Mouse (Mus musculus): ENCODE data around the gene Ttn. TPM values are rescaled to one million over a fixed set of nuclear protein-coding genes. Genes with fewer than 3 reads are reported as not detected.

Gene Ttn
- polyA plus RNA-seq, 1 experiment: under 0.01 TPM

GRCm38 (mm10) chr2:76895327-76895726, 87.0 kb downstream of the Ttn start:
- no peaks in the 10 kb centered on the region for H3K36me3 ChIP-seq (ENCODE audit: control insufficient read depth)
- peaks cover 39% of the 10 kb centered on the region for H3K9me3 ChIP-seq (ENCODE audit: control insufficient read depth, low read length)
- TF ChIP-seq TAL1 (IDR thresholded peaks at IDR 0.05; ENCODE audit: low read length) (no peak), GATA1 (IDR thresholded peaks at IDR 0.05; ENCODE audit: low read length) (no peak)
- no peaks in the 10 kb centered on the region for H3K4me1 ChIP-seq (ENCODE audit: control insufficient read depth)
- H3K4me3 ChIP-seq (replicated peaks): no peak overlapping the region
- H3K27me3 ChIP-seq (ENCODE audit: control insufficient read depth): no peaks in the 10 kb centered on the region

- H3K9me3 ChIP-seq (ENCODE audit: control insufficient read depth, low read length): peaks cover 48% of the 10 kb centered on the region
- H3K4me3 ChIP-seq (replicated peaks): no peak overlapping the region
- no peaks in the 10 kb centered on the region for H3K4me1 ChIP-seq (ENCODE audit: control insufficient read depth)
- no peaks in the 10 kb centered on the region for H3K36me3 ChIP-seq (ENCODE audit: control insufficient read depth)
- H3K27me3 ChIP-seq (ENCODE audit: control insufficient read depth): no peaks in the 10 kb centered on the region
- no peak for TF ChIP-seq GATA1 (IDR thresholded peaks at IDR 0.05; ENCODE audit: low read length)
Observed at GRCm38 (mm10) chr2:76888721-76889120, 93.6 kb downstream of the Ttn start.

GRCm38 (mm10) chr2:76885855-76886254, 96.5 kb downstream of the Ttn start:
- H3K4me1 ChIP-seq (ENCODE audit: control insufficient read depth): no peaks in the 10 kb centered on the region
- H3K36me3 ChIP-seq (ENCODE audit: control insufficient read depth): no peaks in the 10 kb centered on the region
- TF ChIP-seq GATA1 (IDR thresholded peaks at IDR 0.05; ENCODE audit: low read length) (no peak), TAL1 (IDR thresholded peaks at IDR 0.05; ENCODE audit: low read length) (no peak)
- no peaks in the 10 kb centered on the region for H3K27me3 ChIP-seq (ENCODE audit: control insufficient read depth)
- no peak overlapping the region for H3K4me3 ChIP-seq (replicated peaks)
- H3K9me3 ChIP-seq (ENCODE audit: control insufficient read depth, low read length): peaks cover 42% of the 10 kb centered on the region

GRCm38 (mm10) chr2:76881406-76881805, 100.9 kb downstream of the Ttn start:
- Histone ChIP-seq H3K27me3 (ENCODE audit: control insufficient read depth) (no peaks in the 10 kb centered on the region), H3K4me3 (replicated peaks) (no peak overlapping the region), H3K4me1 (ENCODE audit: control insufficient read depth) (no peaks in the 10 kb centered on the region), H3K36me3 (ENCODE audit: control insufficient read depth) (no peaks in the 10 kb centered on the region), H3K9me3 (ENCODE audit: control insufficient read depth, low read length) (peaks cover 43% of the 10 kb centered on the region)
- TF ChIP-seq GATA1 (IDR thresholded peaks at IDR 0.05; ENCODE audit: low read length) (no peak), TAL1 (IDR thresholded peaks at IDR 0.05; ENCODE audit: low read length) (no peak)

GRCm38 (mm10) chr2:76875587-76875986, 106.8 kb downstream of the Ttn start:
- H3K27me3 ChIP-seq (ENCODE audit: control insufficient read depth): no peaks in the 10 kb centered on the region
- TF ChIP-seq GATA1 (IDR thresholded peaks at IDR 0.05; ENCODE audit: low read length): no peak
- no peak for TF ChIP-seq TAL1 (IDR thresholded peaks at IDR 0.05; ENCODE audit: low read length)
- H3K4me3 ChIP-seq (replicated peaks): no peak overlapping the region
- H3K36me3 ChIP-seq (ENCODE audit: control insufficient read depth): no peaks in the 10 kb centered on the region
- H3K9me3 ChIP-seq (ENCODE audit: control insufficient read depth, low read length): peaks cover 24% of the 10 kb centered on the region
- H3K4me1 ChIP-seq (ENCODE audit: control insufficient read depth): no peaks in the 10 kb centered on the region

- Histone ChIP-seq H3K36me3 (ENCODE audit: control insufficient read depth) (no peaks in the 10 kb centered on the region), H3K4me1 (ENCODE audit: control insufficient read depth) (no peaks in the 10 kb centered on the region), H3K9me3 (ENCODE audit: control insufficient read depth, low read length) (no peaks in the 10 kb centered on the region; the same call in 1 of the 2 replicates), H3K27me3 (ENCODE audit: control insufficient read depth) (no peaks in the 10 kb centered on the region), H3K4me3 (replicated peaks) (no peak overlapping the region)
- TF ChIP-seq GATA1 (IDR thresholded peaks at IDR 0.05; ENCODE audit: low read length) (no peak), TAL1 (IDR thresholded peaks at IDR 0.05; ENCODE audit: low read length) (no peak)
Observed at GRCm38 (mm10) chr2:76866928-76867327, 115.4 kb downstream of the Ttn start.

GRCm38 (mm10) chr2:76865497-76865896, 116.8 kb downstream of the Ttn start:
- TF ChIP-seq TAL1 (IDR thresholded peaks at IDR 0.05; ENCODE audit: low read length) (no peak), GATA1 (IDR thresholded peaks at IDR 0.05; ENCODE audit: low read length) (no peak)
- Histone ChIP-seq H3K36me3 (ENCODE audit: control insufficient read depth) (no peaks in the 10 kb centered on the region), H3K4me1 (ENCODE audit: control insufficient read depth) (no peaks in the 10 kb centered on the region), H3K4me3 (replicated peaks) (no peak overlapping the region), H3K27me3 (ENCODE audit: control insufficient read depth) (no peaks in the 10 kb centered on the region), H3K9me3 (ENCODE audit: control insufficient read depth, low read length) (no peaks in the 10 kb centered on the region; the same call in 1 of the 2 replicates)

GRCm38 (mm10) chr2:76861327-76861726, 121.0 kb downstream of the Ttn start:
- Histone ChIP-seq H3K27me3 (ENCODE audit: control insufficient read depth) (no peaks in the 10 kb centered on the region), H3K4me1 (ENCODE audit: control insufficient read depth) (no peaks in the 10 kb centered on the region), H3K9me3 (ENCODE audit: control insufficient read depth, low read length) (no peaks in the 10 kb centered on the region), H3K36me3 (ENCODE audit: control insufficient read depth) (no peaks in the 10 kb centered on the region), H3K4me3 (replicated peaks) (no peak overlapping the region)
- TF ChIP-seq GATA1 (IDR thresholded peaks at IDR 0.05; ENCODE audit: low read length): no peak
- TF ChIP-seq TAL1 (IDR thresholded peaks at IDR 0.05; ENCODE audit: low read length): no peak

GRCm38 (mm10) chr2:76850066-76850465, 132.3 kb downstream of the Ttn start:
- Histone ChIP-seq H3K9me3 (ENCODE audit: control insufficient read depth, low read length) (no peaks in the 10 kb centered on the region), H3K27me3 (ENCODE audit: control insufficient read depth) (no peaks in the 10 kb centered on the region), H3K4me3 (replicated peaks) (no peak overlapping the region), H3K36me3 (ENCODE audit: control insufficient read depth) (no peaks in the 10 kb centered on the region), H3K4me1 (ENCODE audit: control insufficient read depth) (no peaks in the 10 kb centered on the region)
- TF ChIP-seq TAL1 (IDR thresholded peaks at IDR 0.05; ENCODE audit: low read length) (no peak), GATA1 (IDR thresholded peaks at IDR 0.05; ENCODE audit: low read length) (no peak)

GRCm38 (mm10) chr2:76843162-76843561, 139.2 kb downstream of the Ttn start:
- Histone ChIP-seq H3K9me3 (ENCODE audit: control insufficient read depth, low read length) (no peaks in the 10 kb centered on the region), H3K4me3 (replicated peaks) (no peak overlapping the region), H3K36me3 (ENCODE audit: control insufficient read depth) (no peaks in the 10 kb centered on the region), H3K27me3 (ENCODE audit: control insufficient read depth) (no peaks in the 10 kb centered on the region), H3K4me1 (ENCODE audit: control insufficient read depth) (no peaks in the 10 kb centered on the region)
- TF ChIP-seq TAL1 (IDR thresholded peaks at IDR 0.05; ENCODE audit: low read length) (no peak), GATA1 (IDR thresholded peaks at IDR 0.05; ENCODE audit: low read length) (no peak)
